Mouse (Mus musculus) layer of hippocampus, adult 2 months (tissue): ENCODE measurements at regions not wholly inside any gene's neighbourhood (a gene's known extent, or its start where the extent isn't known, plus 50 kb on each side); places are given as distances from the start of the nearest gene placed in this dataset.

Experiments
- DNase-seq, 2 experiments: peaks; one replicate each; pipeline ENCODE4 v3.0.0; 2022; ENCODE audit warnings: low spot score in 2 of 2
- H3K27ac ChIP-seq: fragments of 200-600 bp; 2 replicates; pipeline ENCODE4 v1.8.1; 2022
- H3K4me3 ChIP-seq: fragments of 200-600 bp; 2 replicates; pipeline ENCODE4 v1.8.1; 2022; ENCODE audit warnings: mild to moderate bottlenecking
- CTCF ChIP-seq: fragments of 200-600 bp; conservative IDR thresholded peaks from 2 replicates; pipeline ENCODE4 v1.8.1; 2022; ENCODE audit warnings: antibody characterized with exemption, mild to moderate bottlenecking, moderate library complexity

GRCm38 (mm10) chr8:74555434-74555833 lies 317.5 kb upstream of the Isx start:
- no peak for TF ChIP-seq CTCF
- H3K27ac ChIP-seq: no peak overlapping the region
- H3K4me3 ChIP-seq: no peak overlapping the region
- no peak for DNase-seq

DNA sequence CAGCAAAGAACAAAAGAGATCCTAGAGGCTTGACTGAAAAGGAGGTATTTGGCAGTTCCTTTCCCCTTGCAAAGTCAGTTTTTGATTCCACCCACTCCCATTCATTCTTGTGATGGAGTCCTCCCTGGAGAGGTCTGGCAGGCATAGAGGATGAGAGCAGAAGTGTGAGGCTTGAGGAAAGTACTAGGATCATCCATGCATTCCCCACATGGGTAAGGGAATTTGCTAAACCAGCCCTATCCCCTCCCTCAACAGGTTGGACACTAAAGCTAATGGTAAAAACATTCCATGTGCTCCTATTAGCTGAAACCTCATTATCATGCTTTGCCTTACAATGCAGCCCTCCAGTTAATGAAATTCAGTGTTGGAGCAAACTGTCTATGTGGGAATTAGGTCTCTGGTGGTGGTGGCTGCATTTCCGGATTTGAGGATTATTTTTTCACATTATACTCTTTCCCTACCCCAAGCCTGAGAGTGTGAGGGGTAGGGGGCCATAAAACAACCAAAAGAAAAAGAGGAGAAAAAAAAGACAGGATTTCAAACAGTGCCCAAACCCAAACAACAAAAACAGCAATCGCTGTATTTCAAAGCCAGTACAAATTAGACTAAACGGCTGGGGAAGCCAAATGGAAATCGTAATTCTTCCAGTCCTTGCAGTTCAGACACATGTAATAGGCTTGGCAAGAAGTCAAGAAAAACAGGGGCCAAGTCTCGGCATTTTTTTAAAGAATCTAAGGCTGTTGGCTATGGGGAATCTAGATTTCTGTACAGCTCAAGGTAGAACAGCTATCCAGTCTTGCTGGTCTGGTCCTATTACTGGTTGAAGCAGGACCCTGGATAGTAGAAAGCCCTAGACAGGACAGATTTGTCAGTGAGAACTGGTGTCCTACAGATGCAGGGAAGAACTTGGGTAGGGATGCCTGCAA lies 315.2 kb upstream of the Isx start:
- Histone ChIP-seq H3K4me3 (no peak overlapping the region), H3K27ac (no peak overlapping the region)
- TF ChIP-seq CTCF: no peak
- DNase-seq: no peak

- DNase-seq: peak; percentile 13 to 24
- no peak for TF ChIP-seq CTCF
Measured at GRCm38 (mm10) chr8:74561040-74561439, 311.9 kb upstream of the Isx start.

More at GRCm38 (mm10) chr8:74561040-74561439, 311.9 kb upstream of the Isx start:
- no peak overlapping the region for H3K27ac ChIP-seq
- H3K4me3 ChIP-seq: no peak overlapping the region
